Mouse (Mus musculus): Measurements from ENCODE around the gene Tnfrsf22.

GRCm38 (mm10) chr7:143649034-143649768 is at the start of gene Tnfrsf22:
- no peak for TF ChIP-seq CTCF (IDR thresholded peaks at IDR 0.05; ENCODE audit: low read depth)
- no peak for TF ChIP-seq EP300 (IDR thresholded peaks at IDR 0.05; ENCODE audit: low read depth)
